Mouse (Mus musculus) bone marrow macrophage, adult 2 months (primary cell): ENCODE results near the gene Hps1.

ENCODE experiments used
- CTCF ChIP-seq: IDR thresholded peaks from 2 replicates; pipeline ENCODE4 v1.5.1; 2012; ENCODE audit warnings: low read depth, mild to moderate bottlenecking, low read length, moderate library complexity
- POLR2A ChIP-seq: IDR thresholded peaks from 2 replicates; pipeline ENCODE4 v1.6.1; 2012; ENCODE audit warnings: mild to moderate bottlenecking, low read depth, low read length, borderline replicate concordance

- TF ChIP-seq CTCF: no peak
- no peak for TF ChIP-seq POLR2A
Measured at GRCm38 (mm10) chr19:42750196-42750595, 29.6 kb downstream of the Hps1 start.
